In genomic region chr10:83660605-83661004, GRCm38 (mm10) we compare ENCODE assay signal across 18 mouse cellular contexts. TPM values are rescaled to one million over a fixed set of nuclear protein-coding genes. Genes with fewer than 3 reads are reported as not detected.
A peak's percentile ranks its signal among the peaks of the same experiment; 100 is the strongest.
DNase-seq lines count a peak whose midpoint lies in the region; ATAC-seq and TF ChIP-seq lines count a peak whose summit lies in the region.
"Had no signal": no experiment of that assay in that cellular context is flagged by ENCODE, and none has a peak within 500 bp of the region (broad histone marks: within the 10 kb centered on the region; RNA-seq: fewer than 3 reads in every experiment).

No protein-coding gene starts in this region.

- TF ChIP-seq POLR2A in thymus, adult 2 months (IDR thresholded peaks at IDR 0.05; ENCODE audit: control insufficient read depth, extremely low read depth, insufficient read depth, low read length, poor library complexity), result no peak

- H3K9me3 ChIP-seq in midbrain, postnatal 0 days (ENCODE audit: low read length), result no peaks in the 10 kb centered on the region
- no peaks in the 10 kb centered on the region for H3K9me3 ChIP-seq in midbrain, embryonic 14.5 days (ENCODE audit: control insufficient read depth, low read length)
- no peaks in the 10 kb centered on the region for H3K9me3 ChIP-seq in stomach, postnatal 0 days (ENCODE audit: control insufficient read depth, low read length)
- H3K9me3 ChIP-seq: embryonic facial prominence, embryonic 13.5 days; limb, embryonic 12.5 days; stomach, embryonic 15.5 days had no signal

- no peak for DNase-seq in gastrocnemius, adult 2 months
- DNase-seq in gastrocnemius, adult 18-20 months (ENCODE audit: low spot score), result no peak
- peak; percentile 16 to 29 for DNase-seq in kidney, postnatal 4 days
- no peak for DNase-seq in kidney, adult 11 months
- DNase-seq in midbrain, postnatal 0 days (ENCODE audit: low spot score), result no peak
- no peak for DNase-seq in midbrain, embryonic 14.5 days
- DNase-seq in stomach, postnatal 0 days (ENCODE audit: low spot score), result no peak
- DNase-seq in thymus, adult 2 months, result no peak
- DNase-seq: B cell, adult 2 months; cerebellum, adult 11 months; gastrocnemius, postnatal 14 days; heart, postnatal 14 days; kidney, adult 18-20 months; thymus, postnatal 36 days had no signal

- TF ChIP-seq EP300 in stomach, postnatal 0 days (optimal IDR thresholded peaks at IDR 0.05), result no peak

- intact Hi-C loops in gastrocnemius, adult 2 months (cut with DNase I), result no loop called here

- no peak overlapping the region for H3K4me3 ChIP-seq in gastrocnemius, adult 2 months
- H3K4me3 ChIP-seq in midbrain, postnatal 0 days (ENCODE audit: low read depth, low read length), result no peak overlapping the region
- H3K4me3 ChIP-seq in midbrain, embryonic 14.5 days (replicated peaks; ENCODE audit: low read depth, low read length), result no peak overlapping the region
- no peak overlapping the region for H3K4me3 ChIP-seq in stomach, postnatal 0 days (ENCODE audit: low read depth, low read length)
- H3K4me3 ChIP-seq in thymus, adult 2 months (ENCODE audit: control insufficient read depth, insufficient read depth, low read length), result no peak overlapping the region
- H3K4me3 ChIP-seq: embryonic facial prominence, embryonic 13.5 days; limb, embryonic 12.5 days; stomach, embryonic 15.5 days had no signal

- H3K9ac ChIP-seq in midbrain, postnatal 0 days (replicated peaks; ENCODE audit: low read length, poor library complexity, severe bottlenecking), result no peak overlapping the region
- no peak overlapping the region for H3K9ac ChIP-seq in midbrain, embryonic 14.5 days (replicated peaks; ENCODE audit: low read length)
- no peak overlapping the region for H3K9ac ChIP-seq in stomach, postnatal 0 days (ENCODE audit: low read length)
- H3K9ac ChIP-seq: embryonic facial prominence, embryonic 13.5 days; hindbrain, embryonic 14.5 days; limb, embryonic 12.5 days; stomach, embryonic 15.5 days had no signal

- WGBS in midbrain, postnatal 0 days, result 71% methylated on average over 4 of the region's 4 CpGs
- 70% methylated on average over 4 of the region's 4 CpGs for WGBS in midbrain, embryonic 14.5 days
- WGBS in stomach, postnatal 0 days, result 59% methylated on average over 4 of the region's 4 CpGs
- 76% methylated on average over 4 of the region's 4 CpGs for WGBS in thymus, adult 2 months

- no peak overlapping the region for H3K27ac ChIP-seq in gastrocnemius, adult 2 months
- no peak overlapping the region for H3K27ac ChIP-seq in midbrain, postnatal 0 days (ENCODE audit: low read depth, low read length)
- H3K27ac ChIP-seq in midbrain, embryonic 14.5 days (replicated peaks; ENCODE audit: low read depth, low read length), result no peak overlapping the region
- H3K27ac ChIP-seq in stomach, postnatal 0 days (replicated peaks), result no peak overlapping the region
- no peak overlapping the region for H3K27ac ChIP-seq in thymus, adult 2 months (ENCODE audit: control insufficient read depth, insufficient read depth, low read length)
- H3K27ac ChIP-seq: embryonic facial prominence, embryonic 13.5 days; hindbrain, embryonic 14.5 days; limb, embryonic 12.5 days; stomach, embryonic 15.5 days had no signal

- no peak overlapping the region for H3K4me2 ChIP-seq in midbrain, postnatal 0 days (ENCODE audit: low read depth, low read length, poor library complexity, severe bottlenecking)
- no peak overlapping the region for H3K4me2 ChIP-seq in midbrain, embryonic 14.5 days (ENCODE audit: low read length)
- no peak overlapping the region for H3K4me2 ChIP-seq in stomach, postnatal 0 days (replicated peaks; ENCODE audit: low read depth)
- H3K4me2 ChIP-seq: embryonic facial prominence, embryonic 13.5 days; hindbrain, embryonic 14.5 days; limb, embryonic 12.5 days; stomach, embryonic 15.5 days had no signal

- TF ChIP-seq CTCF in gastrocnemius, adult 2 months (IDR thresholded peaks at IDR 0.05), result peak; percentile 22; the same call in 1 of the 2 replicates
- TF ChIP-seq CTCF in midbrain, postnatal 0 days (IDR thresholded peaks at IDR 0.05), result peak; percentile 46
- peak; percentile 56 for TF ChIP-seq CTCF in stomach, postnatal 0 days (IDR thresholded peaks at IDR 0.05; ENCODE audit: low read depth)
- no peak for TF ChIP-seq CTCF in thymus, adult 2 months (IDR thresholded peaks at IDR 0.05; ENCODE audit: borderline replicate concordance, control insufficient read depth, extremely low read depth, insufficient read depth, low read length, poor library complexity)

- H3K4me1 ChIP-seq in midbrain, postnatal 0 days (ENCODE audit: insufficient read depth, low read length), result no peaks in the 10 kb centered on the region
- H3K4me1 ChIP-seq in midbrain, embryonic 14.5 days (ENCODE audit: control insufficient read depth, insufficient read depth, low read length), result no peaks in the 10 kb centered on the region
- no peaks in the 10 kb centered on the region for H3K4me1 ChIP-seq in stomach, postnatal 0 days (replicated peaks; ENCODE audit: control insufficient read depth, insufficient read depth)
- no peaks in the 10 kb centered on the region for H3K4me1 ChIP-seq in thymus, adult 2 months (replicated peaks; ENCODE audit: control insufficient read depth, insufficient read depth, low read length)
- H3K4me1 ChIP-seq: embryonic facial prominence, embryonic 13.5 days; stomach, embryonic 15.5 days had no signal

- no peaks in the 10 kb centered on the region for H3K36me3 ChIP-seq in midbrain, postnatal 0 days (ENCODE audit: insufficient read depth, low read length)
- no peaks in the 10 kb centered on the region for H3K36me3 ChIP-seq in midbrain, embryonic 14.5 days (ENCODE audit: control insufficient read depth, insufficient read depth, low read length)
- no peaks in the 10 kb centered on the region for H3K36me3 ChIP-seq in stomach, postnatal 0 days (ENCODE audit: control insufficient read depth, insufficient read depth, low read length)
- no peaks in the 10 kb centered on the region for H3K36me3 ChIP-seq in thymus, adult 2 months (ENCODE audit: control insufficient read depth, insufficient read depth, low read length)
- H3K36me3 ChIP-seq: embryonic facial prominence, embryonic 13.5 days; limb, embryonic 12.5 days; stomach, embryonic 15.5 days had no signal

- no peak for ATAC-seq in midbrain, postnatal 0 days (ENCODE audit: low FRiP score)
- ATAC-seq in midbrain, embryonic 14.5 days (ENCODE audit: low FRiP score, low TSS enrichment), result no peak
- no peak for ATAC-seq in stomach, postnatal 0 days (ENCODE audit: low FRiP score, low TSS enrichment)

- no peaks in the 10 kb centered on the region for H3K27me3 ChIP-seq in midbrain, postnatal 0 days (ENCODE audit: insufficient read depth, low read length)
- H3K27me3 ChIP-seq in midbrain, embryonic 14.5 days (ENCODE audit: control insufficient read depth, insufficient read depth, low read length), result no peaks in the 10 kb centered on the region
- H3K27me3 ChIP-seq in stomach, postnatal 0 days (ENCODE audit: control insufficient read depth, insufficient read depth, low read length), result no peaks in the 10 kb centered on the region
- H3K27me3 ChIP-seq in thymus, adult 2 months (ENCODE audit: control insufficient read depth, insufficient read depth, low read length), result no peaks in the 10 kb centered on the region
- H3K27me3 ChIP-seq: embryonic facial prominence, embryonic 13.5 days; limb, embryonic 12.5 days; stomach, embryonic 15.5 days had no signal

RNA-seq across cellular contexts. Expression of gene Appl2, which starts 12.1 kb away (rescaled TPM):
- 10 to 100 TPM; 19.3 to 21.0 TPM for total RNA-seq in gastrocnemius, adult 2 months (2021)
- 10 to 100 TPM; 17.8 to 18.4 TPM for total RNA-seq in gastrocnemius, adult 18-20 months (2021)
- total RNA-seq in midbrain, postnatal 0 days (2014; rRNA removed), result 54.5 and 57.4 TPM in 2 replicates
- 40.7 and 42.1 TPM in 2 replicates for polyA plus RNA-seq in midbrain, postnatal 0 days (2015; fragmentation: Nextera tagmentation; extraction: Ambion mirVana)
- polyA plus RNA-seq in midbrain, embryonic 14.5 days (2014; fragmentation: Nextera tagmentation; extraction: Ambion mirVana), result 27.9 and 38.7 TPM in 2 replicates
- 34.3 and 35.8 TPM in 2 replicates for polyA plus RNA-seq in stomach, postnatal 0 days (2015; fragmentation: Nextera tagmentation; extraction: Ambion mirVana)
- polyA plus RNA-seq in thymus, adult 2 months (2012; rRNA removed), result 6.0 and 7.0 TPM in 2 replicates

Comparison
In these comparisons a context has a peak if more than half of its experiments do, and no peak if none do; other contexts are left out.
1. DNase-seq: peak in kidney, postnatal 4 days (2 of 2); none in gastrocnemius, adult 2 months (single experiment), gastrocnemius, adult 18-20 months (single experiment), kidney, adult 11 months (single experiment), midbrain, postnatal 0 days (single experiment), midbrain, embryonic 14.5 days (single experiment), stomach, postnatal 0 days (single experiment) and thymus, adult 2 months (single experiment).